Mouse (Mus musculus) 416B (cell line): ENCODE measurements around the gene Snx21.

Experiments
- DNase-seq: peaks from one replicate; pipeline ENCODE4 v3.0.0; 2011; ENCODE audit warnings: low read depth

Snx21 gene

GRCm38 (mm10) chr2:164794293-164794692, 8.7 kb downstream of the Snx21 start:
- DNase-seq: peak; percentile 91

GRCm38 (mm10) chr2:164795868-164796267, 10.2 kb downstream of the Snx21 start:
- no peak for DNase-seq

- peak; percentile 76 for DNase-seq
Observed at GRCm38 (mm10) chr2:164798554-164798953, 12.9 kb downstream of the Snx21 start.

GRCm38 (mm10) chr2:164800252-164801004, 14.8 kb downstream of the Snx21 start:
- DNase-seq: no peak

- peak; percentile 29 for DNase-seq
Observed at GRCm38 (mm10) chr2:164803201-164803920, 17.7 kb downstream of the Snx21 start.

- DNase-seq: peak; percentile 21
Observed at GRCm38 (mm10) chr2:164803921-164804313, 18.3 kb downstream of the Snx21 start.

- DNase-seq: peak; percentile 100
Observed at GRCm38 (mm10) chr2:164804533-164805331, 19.1 kb downstream of the Snx21 start, which contains the start of the genes Acot8 and Zswim3. TSS of gene Acot8 (minus strand) at chr2:164804882. TSS of gene Zswim3 (plus strand) at chr2:164805098.

- DNase-seq: no peak
Observed at GRCm38 (mm10) chr2:164805332-164805718, 19.7 kb downstream of the Snx21 start.

- no peak for DNase-seq
Observed at GRCm38 (mm10) chr2:164806614-164807013, 21.0 kb downstream of the Snx21 start.

- no peak for DNase-seq
Observed at GRCm38 (mm10) chr2:164813557-164813956, 27.9 kb downstream of the Snx21 start.

- peak; percentile 47 for DNase-seq
Observed at GRCm38 (mm10) chr2:164815348-164815747, 29.7 kb downstream of the Snx21 start.

- no peak for DNase-seq
Observed at GRCm38 (mm10) chr2:164815821-164816220, 30.2 kb downstream of the Snx21 start.

- DNase-seq: no peak
Observed at GRCm38 (mm10) chr2:164817206-164817605, 31.6 kb downstream of the Snx21 start.

- DNase-seq: no peak
Observed at GRCm38 (mm10) chr2:164817703-164818102, 32.1 kb downstream of the Snx21 start.

- DNase-seq: no peak
Observed at GRCm38 (mm10) chr2:164821060-164821459, 35.4 kb downstream of the Snx21 start.

GRCm38 (mm10) chr2:164822636-164823165, 37.1 kb downstream of the Snx21 start, which contains the start of gene Zswim1:
TSS of gene Zswim1 (plus strand) at chr2:164822686.
- peak; percentile 98 for DNase-seq

- peak; percentile 82 for DNase-seq
Observed at GRCm38 (mm10) chr2:164823181-164823585, 37.6 kb downstream of the Snx21 start.

GRCm38 (mm10) chr2:164823969-164824368, 38.3 kb downstream of the Snx21 start:
- DNase-seq: no peak

GRCm38 (mm10) chr2:164825521-164825920, 39.9 kb downstream of the Snx21 start:
- DNase-seq: no peak

- DNase-seq: no peak
Observed at GRCm38 (mm10) chr2:164827146-164827850, 41.7 kb downstream of the Snx21 start.

GRCm38 (mm10) chr2:164828437-164828836, 42.8 kb downstream of the Snx21 start, which contains the start of gene Spata25:
TSS of gene Spata25 (minus strand) at chr2:164828537.
- DNase-seq: no peak
